Mouse (Mus musculus) megakaryocyte, embryonic 14.5 days (primary cell): ENCODE results near the gene Pilrb1. TPM values are rescaled to one million over a fixed set of nuclear protein-coding genes. Genes with fewer than 3 reads are reported as not detected.
A peak's percentile ranks its signal among the peaks of the same experiment; 100 is the strongest.

ENCODE experiments used
- H3K27me3 ChIP-seq: replicated peaks from 2 replicates; pipeline ENCODE3; 2012; ENCODE audit warnings: inconsistent platforms
- H3K36me3 ChIP-seq: replicated peaks from 2 replicates; pipeline ENCODE3; 2012; ENCODE audit warnings: low read length, inconsistent platforms, mixed read lengths
- H3K4me1 ChIP-seq: 2 replicates; pipeline ENCODE4 v1.6.1; 2012; ENCODE audit warnings: inconsistent platforms
- H3K4me3 ChIP-seq: replicated peaks from 2 replicates; pipeline ENCODE3; 2012; ENCODE audit warnings: moderate library complexity, mild to moderate bottlenecking, inconsistent platforms
- H3K9me3 ChIP-seq: 2 replicates; pipeline ENCODE4 v1.6.1; 2012; ENCODE audit warnings: inconsistent platforms
- FLI1 ChIP-seq: IDR thresholded peaks from 2 replicates; pipeline ENCODE4 v1.6.1; 2012; ENCODE audit warnings: low read length, inconsistent platforms, mixed read lengths
- GATA1 ChIP-seq: IDR thresholded peaks from 3 replicates; pipeline ENCODE4 v1.6.1; 2012; ENCODE audit warnings: mixed read lengths, low read length, inconsistent platforms, borderline replicate concordance
- polyA plus RNA-seq: library from polyadenylated mRNA; stranded (reverse); fragments of >175 nt; gene quantifications from 2 replicates; pipeline ENCODE4 v1.2.3, GENCODE M21; 2012; ENCODE audit warnings: low replicate concordance; ENCODE audit not compliant: insufficient read depth

The Pilrb1 gene
- polyA plus RNA-seq, 1 experiment: not detected

DNA sequence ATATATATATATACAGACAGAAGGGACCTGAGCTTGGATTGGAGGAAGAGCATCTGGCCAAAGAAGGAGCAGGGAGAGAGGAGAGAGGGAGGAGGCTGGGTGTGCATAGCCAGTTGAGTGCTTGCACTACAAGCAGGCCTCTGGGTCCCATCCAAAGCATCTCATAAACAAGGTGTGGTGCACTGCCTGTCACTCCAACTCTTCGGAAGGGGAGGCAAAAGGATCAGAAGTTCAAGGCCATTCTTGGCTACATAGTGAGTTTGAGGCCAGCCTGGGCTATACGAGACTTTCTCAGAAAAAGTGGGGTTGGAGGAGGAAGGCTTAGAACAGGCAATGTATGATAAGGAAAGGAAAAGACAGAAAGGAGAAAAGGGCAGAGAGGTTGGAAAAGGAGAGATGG, 31.9 kb downstream of the Pilrb1 start:
- no peak for TF ChIP-seq GATA1
- no peak for TF ChIP-seq FLI1
- H3K27me3 ChIP-seq: peaks cover 3% of the 10 kb centered on the region
- no peaks in the 10 kb centered on the region for H3K9me3 ChIP-seq
- no peak overlapping the region for H3K4me3 ChIP-seq
- H3K36me3 ChIP-seq: no peaks in the 10 kb centered on the region
- H3K4me1 ChIP-seq: peaks cover 19% of the 10 kb centered on the region

DNA sequence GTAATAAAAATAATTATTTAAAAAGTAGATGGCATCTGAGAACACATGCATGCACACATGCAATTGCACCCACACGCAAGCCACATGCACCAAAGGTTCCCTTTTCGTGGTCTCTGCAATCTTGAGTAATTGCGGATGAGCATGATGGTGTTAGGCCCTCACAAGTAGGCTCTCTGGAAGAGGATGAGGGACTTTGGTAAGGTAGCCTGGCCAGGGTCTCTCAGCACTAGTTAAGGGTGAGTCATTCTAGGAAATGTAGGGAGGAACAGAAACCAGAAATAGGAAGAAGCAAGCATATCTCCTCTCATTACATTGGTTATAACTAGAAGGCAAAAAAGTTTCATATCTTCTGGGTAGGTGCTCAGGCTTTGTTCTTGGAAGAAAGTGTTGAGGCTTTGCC, 32.9 kb downstream of the Pilrb1 start:
- H3K4me3 ChIP-seq: no peak overlapping the region
- TF ChIP-seq FLI1 (no peak), GATA1 (no peak)
- H3K9me3 ChIP-seq: no peaks in the 10 kb centered on the region
- no peaks in the 10 kb centered on the region for H3K36me3 ChIP-seq
- H3K4me1 ChIP-seq: peaks cover 14% of the 10 kb centered on the region
- H3K27me3 ChIP-seq: peaks cover 3% of the 10 kb centered on the region

DNA sequence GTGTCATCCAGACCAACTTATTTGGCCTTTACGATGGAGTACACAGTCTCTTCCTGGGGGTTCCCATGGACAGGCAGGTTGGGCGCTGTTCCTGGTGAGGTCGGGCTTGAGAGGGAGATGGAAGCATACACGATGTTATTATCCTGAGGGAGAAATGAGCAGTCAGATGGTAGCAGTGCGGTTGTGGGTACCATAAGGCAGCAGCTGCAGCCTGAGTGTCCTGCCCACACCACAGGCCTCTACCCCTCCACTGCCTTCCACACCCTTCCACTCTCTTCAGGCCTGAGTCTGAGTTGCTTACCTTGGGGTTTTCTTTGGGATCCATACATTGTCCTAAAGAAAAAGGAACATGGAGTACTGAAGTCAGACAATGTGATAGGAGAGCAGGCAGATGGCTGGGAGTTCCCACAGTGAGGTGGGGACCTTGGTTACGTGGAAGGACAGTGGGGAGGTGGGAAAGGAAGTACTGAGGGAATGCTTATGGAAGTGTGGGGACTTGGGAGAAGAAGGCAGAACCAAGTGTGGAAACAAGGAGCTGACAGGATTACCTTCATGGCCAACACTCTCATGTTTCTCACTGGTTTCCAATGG, 34.4 kb downstream of the Pilrb1 start:
- H3K4me3 ChIP-seq: peak overlapping the region; percentile 65
- no peaks in the 10 kb centered on the region for H3K36me3 ChIP-seq
- H3K27me3 ChIP-seq: peaks cover 4% of the 10 kb centered on the region
- no peak for TF ChIP-seq GATA1
- TF ChIP-seq FLI1: no peak
- no peaks in the 10 kb centered on the region for H3K9me3 ChIP-seq
- H3K4me1 ChIP-seq: peaks cover 3% of the 10 kb centered on the region; the same call in 1 of the 2 replicates

DNA sequence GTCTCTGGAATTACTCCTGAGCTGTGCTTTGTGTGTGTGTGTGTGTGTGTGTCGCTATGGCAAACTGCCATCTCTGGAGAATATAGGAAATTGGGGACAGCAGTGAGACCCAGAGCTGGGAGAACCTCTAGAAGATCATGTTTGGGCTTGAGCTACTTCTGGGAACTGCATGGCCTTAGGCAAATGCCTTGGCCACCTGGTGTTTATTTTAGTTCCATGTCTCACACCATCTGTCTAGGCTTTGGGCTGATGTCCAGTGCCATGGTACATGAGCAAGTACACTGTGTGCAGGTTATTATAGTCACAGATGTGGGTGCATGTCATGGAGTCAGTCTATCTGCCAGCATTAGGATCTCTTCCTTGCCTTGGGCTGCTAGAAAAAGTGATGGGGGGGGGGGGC, 35.3 kb downstream of the Pilrb1 start:
- no peaks in the 10 kb centered on the region for H3K36me3 ChIP-seq
- H3K9me3 ChIP-seq: no peaks in the 10 kb centered on the region
- H3K4me3 ChIP-seq: no peak overlapping the region
- H3K27me3 ChIP-seq: peaks cover 4% of the 10 kb centered on the region
- 0 out of 2 replicates have a peak, but pooled peaks cover 3% of the 10 kb centered on the region for H3K4me1 ChIP-seq
- no peak for TF ChIP-seq FLI1
- no peak for TF ChIP-seq GATA1

DNA sequence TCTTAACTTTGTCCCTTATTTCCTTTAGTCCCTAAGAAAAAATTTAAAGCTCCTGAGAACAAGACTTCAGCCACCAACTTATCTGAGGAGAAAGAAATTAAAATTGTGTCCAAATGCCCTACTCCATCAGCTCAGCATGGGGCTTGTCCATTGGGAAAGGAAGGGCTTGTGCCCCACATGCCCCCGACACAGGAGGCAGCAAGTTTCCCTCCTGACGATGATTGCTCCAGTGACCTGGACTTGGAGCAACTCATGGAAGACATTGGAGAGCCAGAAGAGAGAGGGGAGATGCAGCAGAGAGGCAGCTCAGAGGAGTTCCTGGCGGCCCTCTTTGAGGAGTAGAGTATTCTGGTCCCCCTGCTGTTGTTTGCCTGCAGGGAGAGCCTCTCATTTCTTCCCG, 35.8 kb downstream of the Pilrb1 start:
- Histone ChIP-seq H3K4me3 (no peak overlapping the region), H3K36me3 (no peaks in the 10 kb centered on the region), H3K27me3 (peaks cover 4% of the 10 kb centered on the region), H3K4me1 (peaks cover 7% of the 10 kb centered on the region; the same call in 1 of the 2 replicates), H3K9me3 (no peaks in the 10 kb centered on the region)
- TF ChIP-seq GATA1: no peak
- TF ChIP-seq FLI1: no peak

DNA sequence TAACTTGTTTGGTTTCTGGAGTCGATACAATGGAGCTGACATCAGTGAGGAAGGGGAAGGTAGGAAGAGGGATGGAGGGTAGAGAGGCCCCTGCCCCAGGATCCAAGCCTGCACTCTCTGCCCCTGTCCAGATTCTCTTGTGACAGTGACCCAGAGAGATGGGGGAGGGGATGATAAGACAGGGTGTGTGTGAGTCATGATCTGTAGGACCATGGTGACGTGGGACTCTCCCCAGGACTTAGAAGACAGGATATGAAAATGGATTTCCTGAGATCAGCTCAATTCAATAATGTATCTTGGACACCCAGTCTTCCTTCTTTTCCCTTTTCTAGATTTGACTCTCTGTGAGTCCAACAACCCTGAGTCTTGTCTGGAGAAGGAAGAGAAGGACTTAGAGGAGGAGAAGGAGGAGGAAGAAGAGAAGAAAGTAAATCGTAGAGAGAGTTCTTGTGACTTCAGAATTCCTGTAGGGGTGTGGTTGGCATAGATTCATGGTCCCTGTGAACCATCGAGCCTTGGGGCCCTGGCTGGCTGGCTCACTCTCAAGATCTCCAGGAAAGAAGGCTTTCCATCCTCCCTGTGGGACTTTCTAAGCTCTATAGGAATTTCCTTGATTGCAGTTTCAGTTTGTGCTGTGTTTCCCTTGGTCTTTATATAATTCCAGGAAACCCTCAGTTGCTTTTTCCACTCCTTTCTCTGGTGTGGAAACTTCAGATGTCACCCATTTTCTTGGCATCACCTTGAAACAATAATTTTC, 40.3 kb downstream of the Pilrb1 start:
- H3K4me1 ChIP-seq: peaks cover 4% of the 10 kb centered on the region; the same call in 1 of the 2 replicates
- TF ChIP-seq GATA1 (no peak), FLI1 (no peak)
- no peak overlapping the region for H3K4me3 ChIP-seq
- H3K9me3 ChIP-seq: 0 out of 2 replicates have a peak, but pooled peaks cover 5% of the 10 kb centered on the region
- no peaks in the 10 kb centered on the region for H3K36me3 ChIP-seq
- peaks cover 2% of the 10 kb centered on the region for H3K27me3 ChIP-seq

DNA sequence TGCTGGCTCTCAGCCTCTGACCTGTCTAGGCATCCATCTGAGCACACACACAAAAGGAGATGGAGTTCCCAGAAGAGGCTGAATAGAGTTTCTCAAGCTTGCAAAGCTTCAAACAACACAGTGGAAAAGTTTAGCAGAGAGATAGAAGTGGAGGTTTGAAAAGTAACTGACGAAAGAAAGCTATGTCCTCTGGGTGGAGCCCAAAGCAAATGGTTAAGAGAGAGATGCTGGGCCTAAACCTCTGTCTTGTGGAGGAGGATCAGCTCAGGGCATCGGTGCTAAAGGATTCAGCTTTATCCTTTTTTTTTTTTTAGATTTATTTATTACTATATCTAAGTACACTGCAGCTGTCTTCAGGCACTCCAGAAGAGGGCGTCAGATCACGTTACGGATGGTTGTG, 49.6 kb downstream of the Pilrb1 start:
- TF ChIP-seq GATA1 (no peak), FLI1 (no peak)
- Histone ChIP-seq H3K27me3 (peaks cover 3% of the 10 kb centered on the region), H3K36me3 (no peaks in the 10 kb centered on the region), H3K4me1 (no peaks in the 10 kb centered on the region), H3K9me3 (no peaks in the 10 kb centered on the region), H3K4me3 (no peak overlapping the region)

DNA sequence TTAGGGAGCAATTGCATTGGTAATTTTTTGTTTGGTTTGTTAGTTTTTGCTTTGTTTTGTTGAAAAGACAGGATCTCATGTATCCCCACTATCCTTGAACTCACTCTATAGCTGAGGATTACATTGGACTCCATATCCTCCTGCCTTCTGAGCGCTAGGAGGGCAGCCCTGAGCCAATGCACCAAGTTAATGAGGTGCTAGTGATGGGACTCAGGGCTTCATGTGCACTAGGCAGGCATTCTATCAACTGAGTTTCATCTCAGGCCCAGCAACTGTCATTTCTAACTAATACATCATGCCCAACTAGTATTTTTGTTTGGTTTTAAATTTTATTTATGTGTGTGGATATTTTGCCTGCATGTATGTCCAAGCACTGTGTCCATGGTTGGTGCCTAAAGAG, 51.7 kb downstream of the Pilrb1 start:
- Histone ChIP-seq H3K9me3 (no peaks in the 10 kb centered on the region), H3K27me3 (peaks cover 5% of the 10 kb centered on the region), H3K36me3 (no peaks in the 10 kb centered on the region), H3K4me3 (no peak overlapping the region), H3K4me1 (no peaks in the 10 kb centered on the region)
- no peak for TF ChIP-seq GATA1
- no peak for TF ChIP-seq FLI1

Other genes with a start within 250 kb of the Pilrb1 start
- gene Pcolce, start 244.3 kb downstream of the Pilrb1 start, polyA plus RNA-seq: 0.09 and 0.87 TPM in 2 replicates
- gene Fbxo24, start 229.1 kb downstream of the Pilrb1 start, polyA plus RNA-seq: 0.15 TPM in 1 of 2 replicates, not detected in the other
- 138 and 187 TPM in 2 replicates for gene Lrch4, start 229.0 kb downstream of the Pilrb1 start, polyA plus RNA-seq
- gene Gm20605, start 228.9 kb downstream of the Pilrb1 start, polyA plus RNA-seq: 5.6 and 30.5 TPM in 2 replicates
- 62.2 and 72.5 TPM in 2 replicates for gene Sap25, start 216.8 kb downstream of the Pilrb1 start, polyA plus RNA-seq
- 0.95 TPM in 1 of 2 replicates, not detected in the other for gene Irs3, start 212.4 kb downstream of the Pilrb1 start, polyA plus RNA-seq
- 58.4 and 131 TPM in 2 replicates for gene Agfg2, start 173.4 kb downstream of the Pilrb1 start, polyA plus RNA-seq
- 5.9 and 8.4 TPM in 2 replicates for gene Nyap1, start 116.5 kb downstream of the Pilrb1 start, polyA plus RNA-seq
- 582 and 1,005 TPM in 2 replicates for gene Tsc22d4, start 112.4 kb downstream of the Pilrb1 start, polyA plus RNA-seq
- gene Ppp1r35, start 79.3 kb downstream of the Pilrb1 start, polyA plus RNA-seq: 104 and 105 TPM in 2 replicates
- 88.7 and 584 TPM in 2 replicates for gene Mepce, start 70.5 kb downstream of the Pilrb1 start, polyA plus RNA-seq
- gene Zcwpw1, start 70.3 kb downstream of the Pilrb1 start, polyA plus RNA-seq: 0.70 TPM in 1 of 2 replicates, not detected in the other
- 1.1 TPM in 1 of 2 replicates, not detected in the other for gene Pilra, start 21.8 kb downstream of the Pilrb1 start, polyA plus RNA-seq
- gene Pilrb2, start 13.7 kb upstream of the Pilrb1 start, polyA plus RNA-seq: 0.83 TPM in 1 of 2 replicates, not detected in the other
- gene Cyp3a13, start 63.5 kb upstream of the Pilrb1 start, polyA plus RNA-seq: not detected in 2 replicates
- gene Gjc3, start 105.0 kb upstream of the Pilrb1 start, polyA plus RNA-seq: 0.68 TPM in 1 of 2 replicates, not detected in the other
- not detected in 2 replicates for gene Azgp1, start 123.4 kb upstream of the Pilrb1 start, polyA plus RNA-seq
- gene Smok3a, start 163.2 kb upstream of the Pilrb1 start, polyA plus RNA-seq: not detected in 2 replicates
- 0.06 TPM in 1 of 2 replicates, not detected in the other for gene Smok3b, start 163.3 kb upstream of the Pilrb1 start, polyA plus RNA-seq
- gene Smok3c, start 195.1 kb upstream of the Pilrb1 start, polyA plus RNA-seq: not detected in 2 replicates
- gene Zkscan1, start 227.0 kb upstream of the Pilrb1 start, polyA plus RNA-seq: 0.38 TPM in 1 of 2 replicates, not detected in the other